9 mouse cellular contexts compared by ENCODE assay signal in genomic region chr9:35188700-35189099, GRCm38 (mm10). TPM values are rescaled to one million over a fixed set of nuclear protein-coding genes. Genes with fewer than 3 reads are reported as not detected.
A peak's percentile ranks its signal among the peaks of the same experiment; 100 is the strongest.
DNase-seq lines count a peak whose midpoint lies in the region; ATAC-seq and TF ChIP-seq lines count a peak whose summit lies in the region.
"Had no signal": no experiment of that assay in that cellular context is flagged by ENCODE, and none has a peak within 500 bp of the region (broad histone marks: within the 10 kb centered on the region; RNA-seq: fewer than 3 reads in every experiment).

No protein-coding gene starts in this region.

- H3K9me3 ChIP-seq in embryonic facial prominence, embryonic 15.5 days (replicated peaks) = no peaks in the 10 kb centered on the region
- no peaks in the 10 kb centered on the region for H3K9me3 ChIP-seq in embryonic facial prominence, embryonic 10.5 days
- H3K9me3 ChIP-seq in hindbrain, embryonic 16.5 days (ENCODE audit: control insufficient read depth, low read length) = no peaks in the 10 kb centered on the region
- H3K9me3 ChIP-seq: embryonic facial prominence, embryonic 12.5 days had no signal

- H3K36me3 ChIP-seq in embryonic facial prominence, embryonic 15.5 days = peaks cover 27% of the 10 kb centered on the region
- H3K36me3 ChIP-seq in embryonic facial prominence, embryonic 10.5 days (replicated peaks) = peaks cover 54% of the 10 kb centered on the region
- no peaks in the 10 kb centered on the region for H3K36me3 ChIP-seq in hindbrain, embryonic 16.5 days (ENCODE audit: control insufficient read depth, insufficient read depth, low read length)

- H3K9ac ChIP-seq in embryonic facial prominence, embryonic 15.5 days = no peak overlapping the region
- H3K9ac ChIP-seq in hindbrain, embryonic 16.5 days (ENCODE audit: low read depth, low read length) = 0 out of 2 replicates have a peak overlapping the region, but pooled peaks have one; percentile 9
- H3K9ac ChIP-seq: embryonic facial prominence, embryonic 12.5 days had no signal

- 0 out of 2 replicates have a peak, but pooled peaks have one; percentile 26 for ATAC-seq in embryonic facial prominence, embryonic 15.5 days (ENCODE audit: insufficient number of reproducible peaks, low FRiP score, low TSS enrichment, low read depth)
- peak; percentile 68 for ATAC-seq in hindbrain, embryonic 16.5 days
- ATAC-seq in inflammation-experienced regulatory T-cells, adult 6 months = no peak

- H3K4me3 ChIP-seq in embryonic facial prominence, embryonic 15.5 days (replicated peaks) = no peak overlapping the region
- H3K4me3 ChIP-seq in embryonic facial prominence, embryonic 10.5 days = no peak overlapping the region
- no peak overlapping the region for H3K4me3 ChIP-seq in lung, adult 2 months (replicated peaks; ENCODE audit: extremely low read depth, low read depth, low read length)
- no peak overlapping the region for H3K4me3 ChIP-seq in hindbrain, embryonic 16.5 days (ENCODE audit: low read length)
- H3K4me3 ChIP-seq: embryonic facial prominence, embryonic 12.5 days had no signal

- no peaks in the 10 kb centered on the region for H3K4me1 ChIP-seq in embryonic facial prominence, embryonic 15.5 days
- H3K4me1 ChIP-seq in embryonic facial prominence, embryonic 10.5 days = peaks cover 5% of the 10 kb centered on the region; the same call in 1 of the 2 replicates
- no peaks in the 10 kb centered on the region; the same call in 1 of the 2 replicates for H3K4me1 ChIP-seq in lung, adult 2 months (ENCODE audit: control insufficient read depth, insufficient read depth, low read length)
- peaks cover 3% of the 10 kb centered on the region; the same call in 1 of the 2 replicates for H3K4me1 ChIP-seq in hindbrain, embryonic 16.5 days (ENCODE audit: control insufficient read depth, insufficient read depth, low read depth, low read length)
- H3K4me1 ChIP-seq: embryonic facial prominence, embryonic 12.5 days had no signal

- no peak for DNase-seq in embryonic facial prominence, embryonic 10.5 days (ENCODE audit: low spot score)
- peak; percentile 29 to 50 for DNase-seq in lung, adult 18-20 months
- no peak for DNase-seq in lung, adult 2 months
- peak; percentile 76 for DNase-seq in lung, postnatal 10 days
- DNase-seq in urinary bladder, postnatal 10 days (ENCODE audit: low spot score) = no peak

- 71% methylated on average over 22 of the region's 22 CpGs for WGBS in embryonic facial prominence, embryonic 15.5 days
- 83% methylated on average over 22 of the region's 22 CpGs for WGBS in embryonic facial prominence, embryonic 10.5 days
- WGBS in lung, adult 2 months = 50% methylated on average over 22 of the region's 22 CpGs
- WGBS in hindbrain, embryonic 16.5 days = 53% methylated on average over 22 of the region's 22 CpGs

- TF ChIP-seq CTCF in lung, adult 2 months (IDR thresholded peaks at IDR 0.05; ENCODE audit: insufficient read depth, low read length) = no peak

- TF ChIP-seq POLR2A in lung, adult 2 months (IDR thresholded peaks at IDR 0.05; ENCODE audit: borderline replicate concordance, extremely low read depth, low read depth, low read length) = no peak

- H3K27me3 ChIP-seq in embryonic facial prominence, embryonic 15.5 days = no peaks in the 10 kb centered on the region
- H3K27me3 ChIP-seq in embryonic facial prominence, embryonic 10.5 days (replicated peaks; ENCODE audit: low read depth, poor library complexity, severe bottlenecking) = no peaks in the 10 kb centered on the region
- H3K27me3 ChIP-seq in hindbrain, embryonic 16.5 days (replicated peaks; ENCODE audit: control insufficient read depth, insufficient read depth, low read length) = no peaks in the 10 kb centered on the region
- H3K27me3 ChIP-seq: embryonic facial prominence, embryonic 12.5 days had no signal

- no peak overlapping the region for H3K27ac ChIP-seq in embryonic facial prominence, embryonic 15.5 days (replicated peaks)
- H3K27ac ChIP-seq in embryonic facial prominence, embryonic 10.5 days (replicated peaks) = no peak overlapping the region
- H3K27ac ChIP-seq in hindbrain, embryonic 16.5 days (ENCODE audit: low read depth, low read length) = no peak overlapping the region
- H3K27ac ChIP-seq: embryonic facial prominence, embryonic 12.5 days had no signal

- no peak overlapping the region for H3K4me2 ChIP-seq in embryonic facial prominence, embryonic 15.5 days (replicated peaks)
- peak overlapping the region; percentile 30; the same call in 1 of the 2 replicates for H3K4me2 ChIP-seq in hindbrain, embryonic 16.5 days (ENCODE audit: low read length)
- H3K4me2 ChIP-seq: embryonic facial prominence, embryonic 12.5 days had no signal

RNA-seq across cellular contexts. Expression of gene Srpr, which starts 11.3 kb away (rescaled TPM):
- polyA plus RNA-seq in embryonic facial prominence, embryonic 15.5 days (2015; fragmentation: Nextera tagmentation; extraction: Ambion mirVana) = 145 and 157 TPM in 2 replicates
- polyA plus RNA-seq in embryonic facial prominence, embryonic 10.5 days (2016; fragmentation: Nextera tagmentation; extraction: Ambion mirVana) = 84.6 and 86.8 TPM in 2 replicates
- polyA plus RNA-seq in lung, adult 2 months (2012; rRNA removed) = 72.4 and 88.1 TPM in 2 replicates
- 63.4 and 71.8 TPM in 2 replicates for polyA plus RNA-seq in hindbrain, embryonic 16.5 days (2015; fragmentation: Nextera tagmentation; extraction: Ambion mirVana)
- polyA plus RNA-seq in inflammation-experienced regulatory T-cells, adult 6 months (2017; shearing (Covaris generic)) = 100 to 1,000 TPM in 1 of 3 experiments, 10 to 100 TPM in 2; 87.5 to 100 (median 90.5) TPM

RNA-seq across cellular contexts. Expression of gene Tirap, which starts 11.4 kb away (rescaled TPM):
- 10.7 and 12.3 TPM in 2 replicates for polyA plus RNA-seq in embryonic facial prominence, embryonic 15.5 days (2015; fragmentation: Nextera tagmentation; extraction: Ambion mirVana)
- polyA plus RNA-seq in embryonic facial prominence, embryonic 10.5 days (2016; fragmentation: Nextera tagmentation; extraction: Ambion mirVana) = 20.3 and 21.8 TPM in 2 replicates
- 19.9 and 20.8 TPM in 2 replicates for polyA plus RNA-seq in lung, adult 2 months (2012; rRNA removed)
- 4.5 and 5.8 TPM in 2 replicates for polyA plus RNA-seq in hindbrain, embryonic 16.5 days (2015; fragmentation: Nextera tagmentation; extraction: Ambion mirVana)
- polyA plus RNA-seq in inflammation-experienced regulatory T-cells, adult 6 months (2017; shearing (Covaris generic)) = 1 to 10 TPM; 3.8 to 4.5 (median 4.5) TPM

RNA-seq across cellular contexts. Expression of gene Dcps, which starts 12.8 kb away (rescaled TPM):
- 63.7 and 70.0 TPM in 2 replicates for polyA plus RNA-seq in embryonic facial prominence, embryonic 15.5 days (2015; fragmentation: Nextera tagmentation; extraction: Ambion mirVana)
- polyA plus RNA-seq in embryonic facial prominence, embryonic 10.5 days (2016; fragmentation: Nextera tagmentation; extraction: Ambion mirVana) = 93.5 and 95.6 TPM in 2 replicates
- 27.7 and 31.2 TPM in 2 replicates for polyA plus RNA-seq in lung, adult 2 months (2012; rRNA removed)
- polyA plus RNA-seq in hindbrain, embryonic 16.5 days (2015; fragmentation: Nextera tagmentation; extraction: Ambion mirVana) = 73.5 and 74.4 TPM in 2 replicates
- 10 to 100 TPM; 83.4 to 94.5 (median 92.4) TPM for polyA plus RNA-seq in inflammation-experienced regulatory T-cells, adult 6 months (2017; shearing (Covaris generic))

RNA-seq across cellular contexts. Expression of gene Foxred1, which starts 22.2 kb away (rescaled TPM):
- 36.4 and 40.8 TPM in 2 replicates for polyA plus RNA-seq in embryonic facial prominence, embryonic 15.5 days (2015; fragmentation: Nextera tagmentation; extraction: Ambion mirVana)
- polyA plus RNA-seq in embryonic facial prominence, embryonic 10.5 days (2016; fragmentation: Nextera tagmentation; extraction: Ambion mirVana) = 51.4 and 57.5 TPM in 2 replicates
- 12.4 and 18.3 TPM in 2 replicates for polyA plus RNA-seq in lung, adult 2 months (2012; rRNA removed)
- 48.0 and 51.4 TPM in 2 replicates for polyA plus RNA-seq in hindbrain, embryonic 16.5 days (2015; fragmentation: Nextera tagmentation; extraction: Ambion mirVana)
- 10 to 100 TPM; 22.1 to 33.3 (median 27.3) TPM for polyA plus RNA-seq in inflammation-experienced regulatory T-cells, adult 6 months (2017; shearing (Covaris generic))

Comparison
In these comparisons a context has a peak if more than half of its experiments do, and no peak if none do; other contexts are left out.
1. DNase-seq: peak in lung, adult 18-20 months (2 of 2) and lung, postnatal 10 days (single experiment); none in embryonic facial prominence, embryonic 10.5 days (single experiment), lung, adult 2 months (single experiment) and urinary bladder, postnatal 10 days (single experiment).